Mouse (Mus musculus) c-Kit-positive CD71-negative TER-119-negative erythroid progenitor cells, embryonic 14.5 days (primary cell): ENCODE measurements around the gene Irf2bpl.

Source experiments
- DNase-seq: peaks from one replicate; pipeline ENCODE4 v3.0.0-alpha.2; 2013; ENCODE audit warnings: low read depth

The Irf2bpl gene

DNA sequence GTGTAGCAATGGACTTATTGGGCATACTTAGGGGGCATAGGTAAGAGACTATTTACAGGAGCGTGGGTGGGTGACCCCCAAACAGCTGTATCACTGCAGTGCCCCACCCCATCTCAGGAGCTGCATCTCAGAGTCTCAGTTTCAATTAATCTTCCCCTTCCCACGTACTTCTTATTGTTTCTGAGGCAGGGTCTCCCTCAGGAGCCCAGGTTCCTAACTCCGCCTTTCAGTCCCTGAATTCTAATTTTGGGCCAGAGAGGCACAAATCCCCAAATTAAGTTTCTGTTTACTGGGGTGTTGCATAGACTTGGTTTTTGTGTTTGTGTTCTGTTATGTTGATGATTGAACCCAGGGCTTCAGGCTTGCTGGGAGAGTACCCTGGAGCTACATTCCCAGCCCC lies 13.8 kb upstream of the Irf2bpl start:
- no peak for DNase-seq

- no peak for DNase-seq
Measured at GRCm38 (mm10) chr12:86897769-86898273, 13.2 kb upstream of the Irf2bpl start.

- DNase-seq = no peak
Measured at GRCm38 (mm10) chr12:86896921-86897512, 12.4 kb upstream of the Irf2bpl start.

GRCm38 (mm10) chr12:86896441-86896890 lies 11.9 kb upstream of the Irf2bpl start:
- DNase-seq = no peak

DNA sequence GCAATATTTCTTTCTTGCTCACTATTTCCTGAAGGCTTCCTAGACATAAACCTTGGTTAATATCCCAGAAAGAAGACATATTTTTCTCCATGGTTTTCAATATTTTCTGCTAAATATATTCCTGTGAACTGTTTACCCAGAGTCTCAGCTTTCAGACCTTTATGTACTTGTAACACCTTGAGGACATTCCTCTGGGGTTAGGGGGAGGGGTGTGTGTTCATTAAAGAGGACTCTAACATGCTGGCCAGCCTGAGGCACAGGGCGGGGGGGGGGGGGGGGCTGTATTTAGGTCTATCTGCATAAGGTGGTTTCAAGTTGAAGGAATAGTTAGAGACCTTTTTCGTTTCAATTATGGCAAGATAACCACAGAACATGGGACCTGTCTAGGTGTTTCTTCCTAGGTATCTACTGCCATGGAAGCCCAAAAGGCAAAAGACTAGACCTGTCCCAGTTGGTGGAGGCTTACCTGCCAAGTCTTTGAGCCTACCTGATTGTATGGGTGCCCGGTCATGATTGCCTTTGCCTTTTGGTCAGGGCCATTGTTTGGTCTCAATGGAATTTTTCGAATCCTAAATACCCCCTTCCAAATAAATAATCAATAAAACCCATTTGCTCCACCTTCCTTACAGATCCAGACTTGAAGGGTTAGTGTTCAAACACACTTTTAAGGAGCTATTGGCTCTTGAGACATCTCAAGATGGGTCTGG lies 11.3 kb upstream of the Irf2bpl start:
- DNase-seq = no peak

GRCm38 (mm10) chr12:86894841-86895428 lies 10.3 kb upstream of the Irf2bpl start:
- no peak for DNase-seq

- peak; percentile 98 for DNase-seq
Measured at GRCm38 (mm10) chr12:86894184-86894839, 9.7 kb upstream of the Irf2bpl start.

GRCm38 (mm10) chr12:86893326-86894183 lies 9.0 kb upstream of the Irf2bpl start:
- no peak for DNase-seq

- DNase-seq = no peak
Measured at GRCm38 (mm10) chr12:86892711-86893311, 8.2 kb upstream of the Irf2bpl start.

GRCm38 (mm10) chr12:86891786-86892702 lies 7.4 kb upstream of the Irf2bpl start:
- no peak for DNase-seq

GRCm38 (mm10) chr12:86891454-86891785 lies 6.8 kb upstream of the Irf2bpl start:
- no peak for DNase-seq

GRCm38 (mm10) chr12:86890796-86891301 lies 6.3 kb upstream of the Irf2bpl start:
- DNase-seq = no peak

DNA sequence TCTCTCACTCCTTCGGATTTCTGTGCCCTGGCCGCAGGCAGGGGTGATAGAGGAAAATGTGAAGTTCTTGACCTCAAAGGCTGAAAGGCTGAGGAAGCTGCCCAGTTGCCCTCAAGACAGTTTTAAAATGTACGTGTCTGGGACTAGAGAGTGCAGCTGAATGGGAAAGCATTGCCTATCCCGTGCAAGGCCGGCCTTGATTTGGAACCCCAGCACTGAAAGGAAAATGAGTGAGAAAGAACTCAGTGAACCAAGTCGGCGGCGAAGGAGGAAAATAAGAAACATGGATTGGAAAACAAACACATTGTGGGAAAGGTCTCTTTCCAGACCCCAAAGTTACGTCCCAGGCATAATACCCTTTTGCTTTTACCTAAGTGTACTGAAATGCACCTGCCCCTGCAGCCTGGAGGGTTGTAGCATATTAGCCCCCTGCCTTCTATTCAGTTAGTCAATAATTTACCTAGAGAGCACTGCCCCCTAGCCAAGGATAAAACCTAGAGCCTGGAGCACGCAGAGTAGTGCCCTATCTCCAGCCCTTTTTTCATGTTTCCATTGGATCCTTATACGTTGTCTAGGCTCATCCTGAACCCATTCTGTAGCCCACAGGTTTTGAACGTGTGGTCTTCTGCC lies 5.6 kb upstream of the Irf2bpl start:
- DNase-seq = no peak

DNA sequence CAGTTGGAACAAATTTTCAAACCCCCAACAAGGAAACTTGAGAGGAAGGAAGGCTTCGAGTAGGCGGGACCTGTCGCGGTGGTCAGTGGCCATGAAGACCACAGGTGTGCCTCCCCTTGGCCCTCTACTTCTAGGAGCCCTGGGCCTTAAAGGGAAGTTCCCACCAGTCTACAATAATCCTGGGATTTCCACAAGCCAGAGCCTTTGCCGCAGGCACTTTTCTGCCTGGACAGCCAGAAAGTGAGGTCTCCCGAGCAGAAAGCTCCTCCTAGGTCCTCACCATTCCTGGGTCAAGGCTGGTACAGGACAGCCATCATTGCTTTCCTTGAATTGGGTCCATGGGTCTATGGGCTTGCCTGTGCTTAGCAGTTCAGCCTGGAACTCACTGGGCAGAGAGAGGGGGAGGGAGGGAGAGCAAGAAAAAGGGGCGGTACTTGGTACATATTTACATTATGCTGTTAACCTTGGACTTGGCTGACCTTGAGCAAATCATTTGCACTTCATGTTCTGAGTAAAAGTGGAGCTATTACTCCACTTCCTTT lies 4.6 kb upstream of the Irf2bpl start:
- no peak for DNase-seq

DNA sequence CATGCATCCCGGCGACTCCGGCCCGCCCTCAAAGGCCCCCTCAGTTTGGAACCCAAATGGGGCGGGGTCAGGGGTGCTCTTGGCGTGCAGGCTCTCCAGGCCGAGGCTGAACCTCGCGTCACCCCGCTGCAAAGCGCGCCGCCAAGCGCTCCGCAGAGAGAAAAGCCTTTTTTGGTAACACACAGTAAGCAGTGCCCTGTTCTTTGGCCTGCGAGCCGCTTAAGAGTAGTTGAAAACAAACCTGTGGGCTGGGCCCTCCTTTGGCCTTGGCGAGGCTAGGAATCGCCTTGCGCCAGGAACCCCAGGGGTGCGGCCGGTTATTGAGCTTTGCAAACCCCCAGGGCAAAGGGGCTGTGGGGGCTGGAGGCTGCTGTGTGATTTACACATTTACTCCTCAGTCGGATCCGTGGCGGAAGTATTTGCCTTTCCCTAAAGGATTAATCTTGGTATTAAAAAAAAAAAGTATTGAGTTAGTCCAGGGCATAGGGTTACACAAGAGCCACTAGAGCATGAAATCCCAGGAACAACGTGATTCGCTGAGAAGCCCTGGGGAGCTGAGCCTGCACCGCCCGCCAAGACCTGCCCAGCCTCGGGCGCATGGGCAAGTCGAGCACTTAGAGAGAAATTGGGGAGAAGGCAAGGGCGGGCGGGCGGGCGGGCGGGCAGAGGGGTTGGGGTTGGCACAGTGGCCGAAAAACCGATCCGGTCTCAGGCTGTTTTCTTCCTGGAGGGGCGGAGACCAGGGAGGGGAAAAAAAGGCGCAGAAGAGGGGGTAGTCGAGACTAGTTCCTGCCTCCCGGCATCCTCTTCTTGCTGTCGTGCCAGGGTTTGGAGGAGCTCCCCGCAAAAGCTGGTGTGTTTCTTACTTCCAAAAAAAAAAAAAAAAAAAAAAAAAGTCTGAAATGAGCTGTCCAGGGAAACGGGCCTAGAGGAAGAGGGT lies 3.8 kb upstream of the Irf2bpl start:
- DNase-seq = peak; percentile 50

- no peak for DNase-seq
Measured at GRCm38 (mm10) chr12:86887381-86888129, 3.0 kb upstream of the Irf2bpl start.

- no peak for DNase-seq
Measured at GRCm38 (mm10) chr12:86886446-86886965, 1.9 kb upstream of the Irf2bpl start.
